Mouse (Mus musculus): ENCODE data around the gene Arl3. TPM values are rescaled to one million over a fixed set of nuclear protein-coding genes. Genes with fewer than 3 reads are reported as not detected.

Gene Arl3
- polyA plus RNA-seq, 1 experiment = 1.5 TPM

- no peaks in the 10 kb centered on the region for H3K27me3 ChIP-seq (ENCODE audit: control insufficient read depth)
- no peak overlapping the region for H3K4me3 ChIP-seq (replicated peaks)
- H3K36me3 ChIP-seq (ENCODE audit: control insufficient read depth) = peaks cover 5% of the 10 kb centered on the region
- H3K9me3 ChIP-seq (ENCODE audit: control insufficient read depth, low read length) = no peaks in the 10 kb centered on the region
- no peak for TF ChIP-seq GATA1 (IDR thresholded peaks at IDR 0.05; ENCODE audit: low read length)
- TF ChIP-seq TAL1 (IDR thresholded peaks at IDR 0.05; ENCODE audit: low read length) = no peak
- H3K4me1 ChIP-seq (ENCODE audit: control insufficient read depth) = peaks cover 40% of the 10 kb centered on the region
Measured at GRCm38 (mm10) chr19:46486709-46487108, 86.3 kb downstream of the Arl3 start.

GRCm38 (mm10) chr19:46485847-46486246 is 87.2 kb downstream of the Arl3 start:
- no peak for TF ChIP-seq TAL1 (IDR thresholded peaks at IDR 0.05; ENCODE audit: low read length)
- TF ChIP-seq GATA1 (IDR thresholded peaks at IDR 0.05; ENCODE audit: low read length) = no peak
- Histone ChIP-seq H3K4me3 (replicated peaks) (no peak overlapping the region), H3K36me3 (ENCODE audit: control insufficient read depth) (peaks cover 5% of the 10 kb centered on the region), H3K9me3 (ENCODE audit: control insufficient read depth, low read length) (no peaks in the 10 kb centered on the region), H3K4me1 (ENCODE audit: control insufficient read depth) (peaks cover 41% of the 10 kb centered on the region), H3K27me3 (ENCODE audit: control insufficient read depth) (no peaks in the 10 kb centered on the region)

GRCm38 (mm10) chr19:46484518-46484917 is 88.5 kb downstream of the Arl3 start:
- Histone ChIP-seq H3K36me3 (ENCODE audit: control insufficient read depth) (peaks cover 10% of the 10 kb centered on the region), H3K27me3 (ENCODE audit: control insufficient read depth) (no peaks in the 10 kb centered on the region), H3K9me3 (ENCODE audit: control insufficient read depth, low read length) (no peaks in the 10 kb centered on the region), H3K4me1 (ENCODE audit: control insufficient read depth) (peaks cover 44% of the 10 kb centered on the region), H3K4me3 (replicated peaks) (no peak overlapping the region)
- TF ChIP-seq TAL1 (IDR thresholded peaks at IDR 0.05; ENCODE audit: low read length) (no peak), GATA1 (IDR thresholded peaks at IDR 0.05; ENCODE audit: low read length) (no peak)

- Histone ChIP-seq H3K9me3 (ENCODE audit: control insufficient read depth, low read length) (no peaks in the 10 kb centered on the region), H3K36me3 (ENCODE audit: control insufficient read depth) (peaks cover 14% of the 10 kb centered on the region), H3K4me3 (replicated peaks) (no peak overlapping the region), H3K27me3 (ENCODE audit: control insufficient read depth) (no peaks in the 10 kb centered on the region), H3K4me1 (ENCODE audit: control insufficient read depth) (peaks cover 51% of the 10 kb centered on the region)
- TF ChIP-seq TAL1 (IDR thresholded peaks at IDR 0.05; ENCODE audit: low read length) (no peak), GATA1 (IDR thresholded peaks at IDR 0.05; ENCODE audit: low read length) (no peak)
Measured at GRCm38 (mm10) chr19:46483701-46484328, 89.2 kb downstream of the Arl3 start.

- peaks cover 19% of the 10 kb centered on the region for H3K36me3 ChIP-seq (ENCODE audit: control insufficient read depth)
- H3K4me1 ChIP-seq (ENCODE audit: control insufficient read depth) = peaks cover 59% of the 10 kb centered on the region
- no peak overlapping the region for H3K4me3 ChIP-seq (replicated peaks)
- H3K27me3 ChIP-seq (ENCODE audit: control insufficient read depth) = no peaks in the 10 kb centered on the region
- no peaks in the 10 kb centered on the region for H3K9me3 ChIP-seq (ENCODE audit: control insufficient read depth, low read length)
- no peak for TF ChIP-seq TAL1 (IDR thresholded peaks at IDR 0.05; ENCODE audit: low read length)
- no peak for TF ChIP-seq GATA1 (IDR thresholded peaks at IDR 0.05; ENCODE audit: low read length)
Measured at GRCm38 (mm10) chr19:46482896-46483516, 90.0 kb downstream of the Arl3 start.

GRCm38 (mm10) chr19:46481756-46482155 is 91.2 kb downstream of the Arl3 start:
- no peaks in the 10 kb centered on the region for H3K27me3 ChIP-seq (ENCODE audit: control insufficient read depth)
- H3K4me3 ChIP-seq (replicated peaks) = no peak overlapping the region
- H3K4me1 ChIP-seq (ENCODE audit: control insufficient read depth) = peaks cover 58% of the 10 kb centered on the region
- H3K36me3 ChIP-seq (ENCODE audit: control insufficient read depth) = peaks cover 22% of the 10 kb centered on the region
- no peaks in the 10 kb centered on the region for H3K9me3 ChIP-seq (ENCODE audit: control insufficient read depth, low read length)
- TF ChIP-seq TAL1 (IDR thresholded peaks at IDR 0.05; ENCODE audit: low read length) (no peak), GATA1 (IDR thresholded peaks at IDR 0.05; ENCODE audit: low read length) (no peak)

- H3K4me3 ChIP-seq (replicated peaks) = no peak overlapping the region
- H3K4me1 ChIP-seq (ENCODE audit: control insufficient read depth) = peaks cover 54% of the 10 kb centered on the region
- H3K27me3 ChIP-seq (ENCODE audit: control insufficient read depth) = no peaks in the 10 kb centered on the region
- peaks cover 22% of the 10 kb centered on the region for H3K36me3 ChIP-seq (ENCODE audit: control insufficient read depth)
- TF ChIP-seq TAL1 (IDR thresholded peaks at IDR 0.05; ENCODE audit: low read length) (no peak), GATA1 (IDR thresholded peaks at IDR 0.05; ENCODE audit: low read length) (no peak)
- no peaks in the 10 kb centered on the region for H3K9me3 ChIP-seq (ENCODE audit: control insufficient read depth, low read length)
Measured at GRCm38 (mm10) chr19:46481352-46481751, 91.6 kb downstream of the Arl3 start.

Other genes starting within 250 kb of the Arl3 start
- 7.6 and 8.3 TPM in 2 replicates for gene Psd, start 246.0 kb downstream of the Arl3 start, polyA plus RNA-seq (2012)
- 10.4 and 12.7 TPM in 2 replicates for gene Fbxl15, start 245.0 kb downstream of the Arl3 start, polyA plus RNA-seq (2012)
- gene Cuedc2, start 234.5 kb downstream of the Arl3 start, polyA plus RNA-seq (2012) = 15.7 and 17.4 TPM in 2 replicates
- 0.20 and 0.73 TPM in 2 replicates for gene Mfsd13a, start 232.1 kb downstream of the Arl3 start, polyA plus RNA-seq (2012)
- gene 2310034G01Rik, start 222.9 kb downstream of the Arl3 start, polyA plus RNA-seq (2012) = not detected in 2 replicates
- 4.0 and 5.4 TPM in 2 replicates for gene Actr1a, start 177.4 kb downstream of the Arl3 start, polyA plus RNA-seq (2012)
- 0.70 and 0.73 TPM in 2 replicates for gene Sufu, start 176.3 kb downstream of the Arl3 start, polyA plus RNA-seq (2012)
- gene Trim8, start 71.5 kb downstream of the Arl3 start, polyA plus RNA-seq (2012) = 4.2 and 5.2 TPM in 2 replicates
- 0.02 and 0.06 TPM in 2 replicates for gene Sfxn2, start 167 bp upstream of the Arl3 start, polyA plus RNA-seq (2012)
- 1.4 and 1.9 TPM in 2 replicates for gene Wbp1l, start 25.9 kb upstream of the Arl3 start, polyA plus RNA-seq (2012)
- not detected in 2 replicates for gene Cyp17a1, start 100.0 kb upstream of the Arl3 start, polyA plus RNA-seq (2012)
- gene Borcs7, start 116.7 kb upstream of the Arl3 start, polyA plus RNA-seq (2012) = 0.06 and 0.10 TPM in 2 replicates
- gene As3mt, start 134.3 kb upstream of the Arl3 start, polyA plus RNA-seq (2012) = 0.07 TPM in 1 of 2 replicates, not detected in the other
- 3.5 and 4.9 TPM in 2 replicates for gene Cnnm2, start 188.4 kb upstream of the Arl3 start, polyA plus RNA-seq (2012)

Data from erythroblast, embryonic 14.5 days (primary cell).